Mouse (Mus musculus) spleen, postnatal 14 days (tissue): ENCODE measurements around the gene Zdhhc1.

Experiments used
- DNase-seq, 2 experiments: peaks; one replicate each; pipeline ENCODE4 v3.0.0; 2021 to 2022; ENCODE audit warnings: low spot score in 2 of 2

Zdhhc1 gene

DNA sequence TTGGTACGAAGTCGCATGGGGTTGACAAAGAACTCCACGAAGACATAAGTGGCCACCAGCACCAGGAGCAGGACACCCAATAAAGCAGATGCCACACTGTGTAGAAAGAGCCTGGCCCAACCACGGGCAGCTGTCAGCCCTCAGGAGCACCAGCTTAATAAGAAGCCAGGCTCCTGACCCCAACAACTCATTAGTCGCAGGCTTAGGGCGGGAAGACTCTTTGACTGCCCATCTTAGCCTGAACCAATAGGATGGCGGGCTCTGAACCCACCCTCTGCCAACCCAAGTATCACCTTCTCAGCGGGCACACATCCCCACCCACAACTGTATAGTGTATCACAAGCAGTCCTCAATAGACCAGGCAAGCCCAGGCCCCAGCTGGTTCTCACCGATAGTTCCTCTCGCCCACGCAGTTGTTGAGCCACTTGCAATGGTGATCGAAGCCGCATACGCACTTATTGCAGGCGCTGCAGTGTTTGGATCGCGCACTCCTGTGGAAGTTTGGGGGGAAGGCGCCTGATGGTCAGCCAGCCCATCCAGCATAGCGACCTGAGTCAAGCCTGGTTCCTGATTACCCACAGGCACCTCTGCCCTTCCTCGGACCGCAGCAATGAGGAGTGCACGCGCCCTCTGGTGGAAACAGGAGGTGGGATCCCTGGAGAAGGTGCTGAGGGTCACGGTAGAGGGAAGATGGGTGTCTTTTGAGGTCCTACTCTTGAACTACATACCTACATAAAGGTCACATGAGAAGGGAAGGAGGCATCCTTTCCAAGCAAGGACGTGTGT is 19.9 kb downstream of the Zdhhc1 start:
- peak; percentile 31 to 40 for DNase-seq

GRCm38 (mm10) chr8:105476161-105476560 is 20.5 kb downstream of the Zdhhc1 start:
- no peak for DNase-seq

DNA sequence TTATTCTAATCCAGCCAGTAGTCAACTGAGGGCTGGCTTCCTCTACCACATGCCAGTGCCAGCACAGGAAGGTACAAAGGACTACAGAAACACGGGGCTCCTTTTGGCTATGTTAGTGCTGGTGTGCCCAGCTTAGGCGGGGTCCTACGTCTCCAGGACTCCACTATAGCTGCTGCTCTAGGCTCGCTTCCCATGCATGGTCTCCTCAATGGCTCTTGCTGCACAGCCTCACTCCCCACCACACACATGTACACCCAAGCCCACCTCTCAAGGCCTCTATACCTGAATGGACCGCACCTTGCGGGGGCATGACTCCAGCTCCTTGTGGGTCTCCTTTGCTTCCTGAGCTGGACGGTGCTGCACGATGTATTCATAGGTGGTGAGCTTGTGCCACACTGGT is 21.0 kb downstream of the Zdhhc1 start:
- no peak for DNase-seq

DNA sequence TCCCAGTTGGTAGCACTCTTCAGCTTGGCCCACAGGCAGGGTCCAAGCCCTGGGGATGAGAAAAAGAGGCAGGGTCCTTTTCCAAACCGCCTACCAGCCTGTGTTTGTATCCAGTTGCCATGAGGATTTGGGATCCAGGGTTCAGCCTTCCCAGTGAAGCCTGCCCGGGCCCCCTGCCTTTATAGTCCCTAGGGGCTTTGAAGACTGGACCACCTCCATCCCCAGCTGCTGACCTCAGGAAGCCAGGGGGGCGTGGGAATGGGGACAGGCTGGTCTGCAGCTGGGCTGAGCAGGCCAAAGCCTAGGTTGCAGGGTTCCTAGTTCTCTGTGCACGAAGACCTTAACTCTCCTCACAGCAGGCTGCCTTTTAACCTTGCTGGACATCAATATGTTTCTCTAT is 21.4 kb downstream of the Zdhhc1 start:
- DNase-seq, result no peak

DNA sequence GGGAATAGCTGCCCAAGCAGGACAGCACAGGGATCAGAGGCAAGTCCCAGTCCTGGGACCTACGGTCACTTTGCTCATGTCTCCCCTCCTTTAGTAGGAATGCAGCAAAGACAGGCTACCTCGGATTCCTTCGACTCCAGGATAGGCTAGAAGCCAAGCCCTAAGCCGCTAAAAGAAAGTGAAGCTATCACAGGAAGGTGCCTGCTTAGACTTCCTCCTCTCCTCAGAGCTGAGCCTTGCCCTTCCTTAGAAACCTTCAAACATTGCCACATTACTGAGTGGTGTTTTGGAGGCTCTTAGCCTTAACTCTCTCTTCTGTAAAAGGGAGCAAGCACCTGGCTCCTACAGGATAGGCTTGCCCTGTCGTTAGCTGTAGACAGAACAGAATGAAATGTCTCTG is 22.0 kb downstream of the Zdhhc1 start:
- DNase-seq, result no peak

DNA sequence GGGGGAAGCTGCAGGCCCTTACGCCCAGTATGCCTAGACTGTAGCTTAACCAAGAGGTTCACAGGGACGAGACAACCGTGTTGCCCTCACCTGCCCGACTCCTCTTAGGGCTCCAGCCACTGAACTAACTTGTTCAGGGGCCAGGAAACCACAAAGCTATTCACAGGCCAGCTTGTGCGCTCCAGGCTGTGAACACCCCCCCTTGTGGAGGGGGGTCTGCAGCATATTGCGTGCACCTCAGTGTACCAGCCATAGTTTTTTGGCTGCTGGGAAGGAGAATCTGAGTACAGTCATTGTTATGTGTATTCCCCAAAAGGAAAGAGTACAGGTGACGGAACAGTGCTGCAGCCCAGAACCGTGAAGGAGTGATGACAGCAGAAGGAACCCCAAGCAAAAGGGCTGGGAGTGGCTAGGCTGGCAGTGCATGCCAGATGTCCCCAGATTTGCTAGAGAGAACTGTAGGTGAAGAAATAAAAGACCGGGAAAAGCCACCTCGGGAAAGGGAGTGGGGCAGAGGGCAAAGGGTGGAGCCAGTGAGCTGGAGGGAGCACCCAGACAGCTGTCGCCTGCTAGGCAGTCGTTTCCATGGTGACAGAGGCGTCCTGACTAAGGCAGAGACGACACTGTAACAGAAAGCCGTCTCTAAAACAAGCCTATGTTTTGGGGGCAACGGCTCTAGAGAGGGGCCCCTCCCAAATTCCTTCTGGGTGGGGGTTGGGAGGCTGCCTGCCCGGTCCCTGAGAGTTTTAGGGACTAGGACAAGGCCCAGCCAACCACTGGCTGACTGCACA is 22.7 kb downstream of the Zdhhc1 start:
- no peak for DNase-seq

DNA sequence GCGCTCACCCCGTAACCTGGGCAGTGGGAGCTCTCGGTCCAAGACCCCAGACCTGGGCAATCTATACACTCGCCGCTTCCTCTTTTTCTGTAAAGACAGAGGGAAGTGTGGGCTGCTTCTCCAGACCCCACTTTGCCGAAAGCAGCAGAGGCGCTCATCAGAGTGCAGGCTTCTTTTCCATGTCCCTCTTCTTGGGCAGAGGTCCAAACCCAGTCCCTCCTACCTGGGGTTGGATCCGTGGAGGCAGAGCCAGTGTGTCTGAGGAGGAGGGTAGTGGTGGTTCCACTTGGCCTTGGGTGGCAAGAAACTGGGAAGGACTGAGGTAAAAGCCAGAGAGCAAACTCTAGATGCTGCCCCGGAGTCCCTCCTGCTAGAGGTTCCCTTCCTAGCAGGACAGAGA is 23.7 kb downstream of the Zdhhc1 start:
- DNase-seq, result no peak

DNA sequence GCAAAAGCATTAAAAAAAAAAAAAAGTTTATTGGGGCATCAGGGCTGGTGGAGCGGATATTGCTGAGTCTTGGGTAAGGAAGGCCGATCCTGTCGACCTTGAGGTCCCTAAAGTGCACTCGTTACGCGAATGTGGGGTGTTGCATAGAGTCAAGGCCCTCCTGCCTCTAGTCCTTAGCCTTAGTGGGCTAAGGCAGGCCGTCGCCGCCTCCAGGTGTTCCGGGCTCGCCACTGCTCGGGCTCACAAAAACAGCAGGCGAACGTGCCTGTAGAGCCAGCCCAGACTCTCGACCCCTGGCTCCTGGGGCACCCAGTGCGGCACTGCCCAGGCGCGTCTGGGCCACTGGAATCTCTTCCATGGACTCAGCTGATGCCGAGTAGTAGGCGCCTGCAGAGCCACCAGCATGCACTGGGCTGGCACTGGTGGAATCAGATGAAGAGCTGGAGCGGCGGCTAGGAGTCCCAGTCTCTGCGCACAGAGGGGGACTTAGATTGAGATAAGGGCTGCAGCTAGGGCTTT is 24.2 kb downstream of the Zdhhc1 start:
- no peak for DNase-seq

- DNase-seq, result peak; percentile 51 to 64
These were observed 25.2 kb downstream of the Zdhhc1 start, which contains the start of gene Tppp3 for GRCm38 (mm10) chr8:105471314-105472015. Gene Tppp3, minus strand, starts transcription at chr8:105471526.

DNA sequence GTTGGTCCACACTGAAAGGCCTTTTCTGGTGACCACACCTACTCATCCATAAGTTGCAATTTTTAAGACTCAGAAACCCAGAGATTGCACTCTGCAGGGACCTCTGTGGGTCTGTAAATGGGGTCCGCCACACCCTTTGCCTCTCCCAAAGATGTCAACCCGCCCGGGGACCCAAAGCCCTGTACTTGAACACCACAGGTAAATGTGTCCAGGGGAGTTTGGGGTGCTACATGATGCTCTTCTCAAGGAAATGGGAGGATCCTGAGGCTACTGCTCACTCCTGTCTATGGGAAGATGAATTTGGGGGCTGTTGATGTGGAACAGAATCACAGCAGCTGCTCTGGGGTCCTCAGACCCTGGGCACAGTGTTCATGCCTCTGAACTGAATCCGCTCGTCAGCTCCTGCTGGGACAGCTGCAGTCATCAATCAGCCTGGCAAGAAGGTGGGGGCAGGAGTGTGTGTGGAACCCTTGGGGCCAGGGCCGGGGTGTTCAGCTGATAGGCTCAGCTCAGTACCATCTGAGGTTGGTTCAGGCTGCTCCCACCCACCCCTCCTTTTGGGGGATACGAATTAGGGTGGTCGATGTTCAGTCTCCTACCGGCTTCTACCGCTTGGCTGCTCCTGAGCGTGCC is 25.9 kb downstream of the Zdhhc1 start:
- no peak for DNase-seq

GRCm38 (mm10) chr8:105470262-105470661 is 26.4 kb downstream of the Zdhhc1 start:
- no peak for DNase-seq

- DNase-seq, result no peak
These were observed 26.9 kb downstream of the Zdhhc1 start for GRCm38 (mm10) chr8:105469816-105470215.

DNA sequence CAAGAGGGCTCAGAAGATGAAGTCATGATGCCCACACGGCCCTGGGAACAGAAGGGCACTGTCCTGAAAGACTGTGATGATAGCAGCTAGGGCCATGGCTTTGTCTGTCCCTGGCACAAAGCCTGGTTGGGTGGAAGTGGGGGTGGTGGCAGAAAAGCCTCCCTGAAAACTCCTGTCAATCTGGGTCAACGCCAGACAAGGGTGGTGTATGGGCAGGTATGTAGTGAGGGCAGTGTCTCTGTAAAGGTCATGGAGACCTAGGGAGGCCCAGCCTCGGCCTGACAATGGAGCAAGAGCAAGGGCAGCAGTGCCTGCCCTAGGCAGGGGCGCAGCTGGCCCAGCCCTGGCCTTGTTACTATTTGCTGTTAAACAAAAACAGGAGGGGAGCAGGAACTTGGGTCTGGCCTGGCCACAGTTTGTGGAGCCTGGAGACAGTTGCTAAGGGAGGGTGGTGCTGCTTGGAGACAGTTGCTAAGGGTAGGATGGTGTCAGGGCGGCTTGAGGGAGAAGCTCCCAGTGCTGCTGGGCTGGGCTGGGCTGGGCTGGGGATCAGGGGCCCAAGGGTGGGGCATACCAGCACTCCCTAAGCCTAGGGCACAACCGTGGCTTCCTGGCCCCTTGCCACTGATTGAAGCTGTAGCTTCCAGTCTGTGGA is 27.5 kb downstream of the Zdhhc1 start:
- DNase-seq, result no peak

GRCm38 (mm10) chr8:105468002-105468720 is 28.5 kb downstream of the Zdhhc1 start:
- DNase-seq, result no peak

DNA sequence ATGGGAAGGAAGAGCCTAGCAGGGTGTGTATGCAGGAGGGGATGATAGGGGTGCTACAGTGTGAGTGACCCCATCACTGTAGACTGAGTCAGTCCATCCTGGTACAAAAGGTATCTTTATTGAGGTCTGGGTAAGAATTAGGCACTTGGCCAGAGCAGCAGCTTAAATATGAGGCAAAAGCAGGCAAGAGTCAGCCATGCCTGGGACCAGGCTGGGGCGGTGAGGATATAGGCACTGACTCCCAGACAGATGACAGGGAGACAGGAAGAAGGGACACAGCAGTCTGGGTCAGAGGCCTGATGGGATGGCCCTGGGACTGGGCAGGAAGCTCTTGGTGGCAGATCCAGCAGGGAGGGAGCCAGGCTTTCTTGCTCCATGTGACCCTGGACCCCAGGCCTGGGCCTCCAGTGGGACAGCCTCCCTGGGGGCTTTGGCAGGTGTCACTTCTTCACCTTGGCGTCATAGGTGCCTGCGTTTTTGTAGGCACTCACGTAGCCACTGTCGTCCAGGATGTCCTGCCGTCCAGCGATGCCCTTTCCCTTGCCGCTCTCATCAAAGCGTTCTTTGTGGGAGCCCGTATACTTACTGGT is 29.2 kb downstream of the Zdhhc1 start:
- DNase-seq, result no peak

DNA sequence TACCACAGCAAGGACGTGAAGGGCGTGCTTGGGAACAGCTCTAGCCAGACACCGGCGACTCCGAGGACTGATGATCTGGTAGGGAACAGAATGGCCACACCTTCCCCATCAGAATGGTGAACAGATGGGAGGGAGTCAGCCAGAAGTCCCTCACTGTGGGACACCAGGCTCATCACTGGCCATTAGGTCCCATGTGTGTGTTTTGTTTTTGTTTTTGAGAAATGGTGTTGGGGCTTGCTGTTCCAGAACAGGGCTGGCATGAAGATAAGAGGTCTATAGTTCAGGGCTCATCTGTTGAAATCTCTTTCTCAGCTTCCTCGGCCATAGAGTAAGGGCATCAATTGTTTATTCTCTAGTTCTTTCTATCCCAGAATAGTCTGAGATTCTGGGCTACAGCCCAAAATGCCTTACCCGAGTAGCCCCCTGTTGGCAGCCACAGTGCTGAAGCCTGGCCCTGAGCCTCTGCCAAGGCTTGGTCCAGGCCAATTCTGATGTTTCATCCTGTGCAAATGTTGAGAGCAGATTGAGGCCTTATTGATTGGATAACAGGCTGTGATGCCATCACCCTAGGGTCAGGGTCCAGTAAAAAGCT is 29.9 kb downstream of the Zdhhc1 start:
- DNase-seq, result no peak

- DNase-seq, result no peak
These were observed 30.5 kb downstream of the Zdhhc1 start for GRCm38 (mm10) chr8:105466246-105466645.

DNA sequence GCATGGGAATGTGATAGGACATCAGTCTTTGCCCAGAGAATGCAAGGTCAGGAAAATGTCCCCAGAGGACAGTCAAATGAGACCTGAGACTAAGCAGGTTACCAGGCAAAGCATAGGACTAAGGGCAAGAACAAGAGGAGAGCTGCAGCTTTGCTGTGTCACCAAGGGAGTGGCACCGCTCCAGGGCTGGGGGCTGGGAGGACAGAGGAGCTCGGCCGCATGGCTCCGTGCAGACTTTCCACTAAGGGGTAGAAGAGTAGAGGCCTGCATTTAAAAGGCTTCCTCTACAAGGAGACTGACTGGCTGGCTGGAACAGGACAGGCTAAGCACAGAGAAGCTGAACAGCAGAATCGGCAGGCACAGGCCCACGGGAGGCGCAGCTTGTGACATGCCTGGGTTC is 32.1 kb downstream of the Zdhhc1 start:
- no peak for DNase-seq

- no peak for DNase-seq
These were observed 35.5 kb downstream of the Zdhhc1 start for GRCm38 (mm10) chr8:105461085-105461803.
